Mouse (Mus musculus): ENCODE data around the gene 1110008P14Rik.
A peak's percentile ranks its signal among the peaks of the same experiment; 100 is the strongest.
"Not testable (repeated sequence)": the region's sequence is repeated elsewhere in the genome, so short reads cannot be mapped to it uniquely, and the experiment has no call there.

1110008P14Rik gene

GRCm38 (mm10) chr2:32363376-32364106, 18.2 kb downstream of the 1110008P14Rik start:
- DNase-seq (ENCODE audit: low spot score): peak; percentile 69

DNA sequence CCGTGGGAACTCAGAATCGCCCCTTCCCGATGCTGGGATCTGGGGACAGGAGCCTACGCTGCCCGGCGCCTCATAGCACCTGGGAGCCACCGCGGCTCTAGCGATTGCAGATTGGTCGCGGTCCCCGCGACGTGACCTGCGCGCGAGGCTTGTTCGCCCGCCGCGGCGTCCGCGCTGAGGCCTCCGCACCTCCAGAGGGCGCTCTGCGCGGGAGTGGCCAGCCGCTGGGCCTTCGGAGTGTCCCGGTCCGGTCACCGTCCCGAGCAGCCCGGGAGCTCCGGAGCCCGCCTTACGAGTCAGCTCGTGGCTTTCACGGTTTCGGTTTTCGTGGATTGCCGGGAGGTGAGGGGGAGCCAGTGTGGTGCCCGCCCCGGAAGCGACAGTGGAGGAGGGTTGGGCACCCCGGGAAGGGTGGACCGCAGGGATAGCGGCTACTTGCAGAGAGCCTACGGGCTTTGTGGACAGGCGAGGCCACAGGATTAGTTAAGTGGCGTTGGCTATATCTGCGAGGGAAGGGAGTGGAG, 18.9 kb downstream of the 1110008P14Rik start:
- peak; percentile 92 for DNase-seq (ENCODE audit: low spot score)

DNA sequence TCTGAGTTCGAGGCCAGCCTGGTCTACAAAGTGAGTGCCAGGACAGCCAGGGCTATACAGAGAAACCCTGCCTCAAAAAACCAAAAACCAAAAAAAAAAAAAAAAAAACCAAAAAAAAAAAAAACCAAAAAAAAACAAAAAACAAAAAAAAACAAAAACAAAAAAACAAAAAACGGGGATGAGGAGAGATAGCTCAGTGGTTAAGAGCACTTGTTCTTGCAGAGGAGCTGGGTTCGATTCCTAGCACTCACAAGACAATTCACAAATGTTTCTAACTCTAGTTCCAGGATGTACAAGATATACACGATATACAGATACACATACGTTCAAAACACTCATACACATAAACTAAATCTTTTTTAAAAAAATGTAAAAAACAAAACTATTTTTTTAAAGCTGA, 19.5 kb downstream of the 1110008P14Rik start:
- DNase-seq (ENCODE audit: low spot score): not testable (repeated sequence)

- DNase-seq (ENCODE audit: low spot score): peak; percentile 36
Measured at GRCm38 (mm10) chr2:32361437-32361836, 20.3 kb downstream of the 1110008P14Rik start.

DNA sequence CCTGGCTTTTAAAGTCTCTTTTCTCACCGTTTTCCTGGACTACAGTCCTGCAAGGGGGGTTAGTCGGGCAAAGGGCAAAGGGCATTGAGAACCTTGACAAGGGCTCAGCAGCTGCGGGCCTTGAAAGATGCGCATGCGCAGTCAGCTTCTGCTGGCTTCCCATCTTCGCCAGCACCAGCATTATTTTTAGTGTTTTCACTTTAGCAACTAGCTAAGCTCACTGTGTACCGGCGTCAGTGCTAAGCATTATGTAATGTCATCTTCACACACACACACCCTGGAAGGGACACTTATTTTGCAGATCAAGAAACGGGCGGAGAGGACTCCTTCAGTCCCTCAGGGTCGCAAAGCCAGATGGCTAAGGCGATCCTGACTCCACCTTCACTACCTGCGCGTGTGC, 21.0 kb downstream of the 1110008P14Rik start:
- peak; percentile 65 for DNase-seq (ENCODE audit: low spot score)

- no peak for DNase-seq (ENCODE audit: low spot score)
Measured at GRCm38 (mm10) chr2:32358381-32358780, 23.4 kb downstream of the 1110008P14Rik start.

DNA sequence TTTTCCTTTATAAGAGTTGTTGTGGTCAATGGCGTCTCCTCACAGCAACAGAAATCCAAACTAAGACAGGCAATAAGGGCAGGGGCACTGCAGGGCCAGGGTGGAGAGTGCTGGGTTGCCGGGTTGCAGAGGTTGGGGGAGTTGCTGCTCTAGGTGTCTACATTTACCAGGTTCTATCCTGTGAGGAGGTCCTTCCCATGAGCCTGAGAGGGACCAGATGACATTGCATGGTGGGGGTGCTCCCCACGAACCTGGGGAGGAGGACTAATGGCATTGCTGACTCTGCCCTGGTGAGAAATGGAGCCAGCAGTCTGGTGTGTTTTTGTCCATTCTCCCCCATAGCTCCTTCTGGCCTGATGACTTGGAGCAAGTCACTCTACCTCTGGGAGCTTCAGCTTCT, 24.0 kb downstream of the 1110008P14Rik start:
- no peak for DNase-seq (ENCODE audit: low spot score)

DNA sequence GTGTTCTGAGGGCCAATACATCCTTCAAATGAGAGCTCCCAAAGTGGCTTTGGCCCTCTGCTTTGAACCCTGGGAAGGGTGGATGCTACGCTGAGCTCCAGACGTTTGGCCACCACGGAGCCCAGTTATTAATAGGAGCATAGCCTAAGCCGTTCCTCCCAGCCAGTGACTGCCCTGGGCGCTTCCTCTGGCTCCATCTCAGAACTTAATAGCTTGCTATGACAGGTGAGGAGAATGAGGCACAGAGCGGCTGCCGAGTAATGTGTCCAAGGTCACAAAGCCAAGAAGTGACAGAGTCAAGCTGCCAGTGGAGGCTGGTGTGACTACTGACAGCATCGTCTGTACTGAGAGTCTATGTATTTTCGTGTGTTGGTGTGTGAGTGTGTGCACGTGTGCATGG, 25.5 kb downstream of the 1110008P14Rik start:
- no peak for DNase-seq (ENCODE audit: low spot score)

DNA sequence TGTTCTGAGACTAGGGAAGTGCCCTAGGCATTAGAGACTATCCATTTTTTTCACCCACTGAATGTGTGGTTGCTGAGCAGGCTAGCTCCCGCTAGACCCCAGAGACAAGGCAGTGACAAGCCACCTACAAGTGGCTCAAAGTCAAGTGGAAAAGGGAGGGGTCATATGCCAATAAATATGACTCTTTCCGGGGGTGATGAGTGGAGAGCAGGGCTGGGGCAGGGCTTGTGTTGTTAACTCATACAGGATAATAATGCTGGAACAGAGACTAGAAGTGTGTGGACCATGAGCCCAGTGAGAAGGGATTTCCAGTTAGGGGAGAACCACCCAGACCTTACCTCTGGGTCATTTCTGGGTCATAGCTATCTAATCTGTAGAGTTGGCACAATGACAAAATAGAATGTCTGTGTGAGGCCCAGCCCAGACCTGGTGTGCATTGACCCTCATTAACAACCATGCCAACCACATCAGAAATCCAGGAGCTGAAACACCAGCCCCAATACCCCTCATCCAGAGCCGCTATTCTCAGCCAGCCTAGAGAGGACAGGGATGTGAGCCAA, 27.3 kb downstream of the 1110008P14Rik start:
- no peak for DNase-seq (ENCODE audit: low spot score)

DNA sequence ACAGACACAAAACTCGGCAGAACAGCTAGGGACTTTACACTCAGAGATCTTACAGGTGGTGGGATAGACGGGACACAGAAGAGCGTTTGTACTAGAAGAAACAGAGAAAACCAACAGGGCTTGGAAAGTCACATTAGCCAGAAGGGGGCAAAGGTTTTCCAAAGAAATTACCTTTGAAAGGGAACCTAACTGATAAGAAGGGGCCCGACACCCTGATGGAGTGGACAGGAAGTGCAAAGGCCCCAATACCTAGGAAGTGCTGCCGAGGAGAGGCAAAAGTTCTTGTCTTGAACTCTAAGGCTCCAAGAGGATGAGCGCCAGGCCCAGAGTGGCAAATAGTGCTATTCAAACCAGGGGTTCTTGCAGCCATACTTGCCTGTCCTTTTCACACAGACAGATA, 27.9 kb downstream of the 1110008P14Rik start:
- no peak for DNase-seq (ENCODE audit: low spot score)

DNA sequence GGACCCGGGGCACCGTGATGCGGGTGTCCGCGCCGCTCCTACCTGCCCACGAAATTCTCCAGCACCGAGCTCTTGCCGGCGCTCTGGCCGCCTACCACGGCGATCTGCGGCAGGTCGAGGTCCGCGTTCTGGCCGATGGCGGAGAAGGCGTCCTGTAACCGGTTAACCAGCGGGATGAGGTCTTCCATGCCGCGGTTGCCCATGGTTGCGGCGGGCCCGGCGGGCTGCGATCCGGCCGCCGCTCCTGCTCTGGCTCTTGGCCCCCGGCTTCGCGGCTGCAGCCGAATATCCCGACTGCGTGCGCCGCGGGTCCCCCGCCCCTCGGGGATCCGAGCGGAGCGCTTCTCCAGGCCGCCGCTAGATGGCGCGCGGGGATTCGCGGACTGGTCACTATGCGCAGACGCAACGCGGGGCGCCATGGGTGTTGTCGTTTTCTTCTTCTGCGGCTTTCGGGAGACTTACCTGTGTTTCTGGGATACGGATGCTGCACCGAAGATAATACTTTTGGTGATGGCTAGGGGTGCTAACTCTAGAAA, 28.7 kb downstream of the 1110008P14Rik start, which contains the start of gene Dnm1:
Dnm1 (minus strand) TSS at position 332 of the 536 bp plus-strand sequence.
- DNase-seq (ENCODE audit: low spot score): peak; percentile 93

GRCm38 (mm10) chr2:32352151-32353006, 29.4 kb downstream of the 1110008P14Rik start, which contains the start of gene Ciz1:
Ciz1 (plus strand) TSS chr2:32352327.
- DNase-seq (ENCODE audit: low spot score): peak; percentile 79

DNA sequence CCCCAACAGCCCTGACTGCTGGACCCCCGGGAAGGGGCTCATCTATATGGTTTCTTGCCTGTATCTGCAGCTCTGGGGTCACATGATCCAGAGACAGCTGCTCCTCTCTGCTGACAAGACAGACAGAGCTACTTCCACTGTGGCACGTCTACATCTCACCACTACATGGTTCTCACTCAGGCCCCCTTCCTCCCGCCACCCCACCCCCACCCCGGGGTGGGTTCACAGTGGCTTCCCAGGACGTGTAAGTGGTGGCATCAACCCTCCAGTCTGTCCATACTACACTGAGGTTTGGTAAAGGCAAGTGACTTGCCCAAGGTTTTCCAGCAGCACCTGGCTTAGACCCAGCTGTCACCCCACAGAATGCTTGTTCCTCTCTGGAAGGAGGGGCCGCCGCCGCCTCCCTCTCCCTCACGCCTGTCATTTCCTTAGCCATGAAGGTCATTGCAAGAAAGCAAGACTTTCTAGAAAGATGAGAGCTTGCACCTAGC, 30.2 kb downstream of the 1110008P14Rik start:
- no peak for DNase-seq (ENCODE audit: low spot score)

GRCm38 (mm10) chr2:32350471-32351051, 31.2 kb downstream of the 1110008P14Rik start:
- DNase-seq (ENCODE audit: low spot score): peak; percentile 46

DNA sequence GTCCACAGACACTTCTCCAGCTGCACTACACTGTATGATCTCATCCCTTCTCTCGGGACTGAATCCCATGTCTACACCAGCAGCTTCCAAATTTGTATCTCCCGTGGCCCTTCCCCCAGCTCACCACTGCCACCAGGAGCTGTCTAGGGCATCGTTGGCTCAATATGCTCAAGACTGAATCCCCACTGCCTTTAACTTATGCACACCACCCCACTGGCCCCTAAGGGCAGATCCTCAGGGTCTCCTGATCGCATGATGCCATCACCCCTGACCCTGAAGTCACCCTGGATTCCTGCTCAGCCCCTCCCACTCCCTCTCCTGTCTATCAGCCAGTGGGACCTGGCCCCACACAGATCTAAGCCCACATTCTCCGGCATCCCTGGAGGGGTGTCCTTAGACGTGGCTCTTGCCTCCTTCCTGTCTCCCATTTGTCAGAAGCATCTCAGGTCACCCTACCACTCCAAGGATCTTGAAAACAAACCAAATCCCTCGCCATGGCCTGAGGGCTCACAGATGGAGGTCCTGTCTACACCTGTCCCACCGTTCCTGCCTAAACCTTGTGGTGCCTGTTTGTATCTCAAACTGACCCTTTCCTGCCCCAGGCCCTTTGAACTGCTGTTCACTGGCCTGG, 32.0 kb downstream of the 1110008P14Rik start:
- no peak for DNase-seq (ENCODE audit: low spot score)

- no peak for DNase-seq (ENCODE audit: low spot score)
Measured at GRCm38 (mm10) chr2:32348311-32348710, 33.4 kb downstream of the 1110008P14Rik start.

DNA sequence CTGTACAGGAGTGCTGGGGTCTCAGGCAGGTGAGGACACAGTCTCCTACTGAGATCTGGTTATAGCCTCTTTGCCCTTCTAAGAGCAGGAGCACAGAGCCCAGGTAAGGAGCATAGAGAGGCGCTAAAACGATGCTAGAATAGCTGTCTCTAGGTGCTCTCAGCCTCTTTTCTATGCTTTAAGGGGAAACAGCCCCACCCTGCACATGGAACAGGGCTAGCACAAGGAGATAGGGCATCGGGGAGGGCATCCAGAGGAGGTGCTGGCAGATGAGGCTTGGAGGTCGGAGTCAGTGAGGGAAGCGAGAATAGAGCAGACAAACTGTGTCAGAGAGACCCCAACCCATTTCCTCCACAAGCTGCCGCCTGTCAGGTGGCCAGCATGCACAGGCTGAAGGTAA, 34.7 kb downstream of the 1110008P14Rik start:
- DNase-seq (ENCODE audit: low spot score): no peak

GRCm38 (mm10) chr2:32344598-32345321, 37.0 kb downstream of the 1110008P14Rik start:
- DNase-seq (ENCODE audit: low spot score): no peak

- no peak for DNase-seq (ENCODE audit: low spot score)
Measured at GRCm38 (mm10) chr2:32344056-32344455, 37.7 kb downstream of the 1110008P14Rik start.

GRCm38 (mm10) chr2:32343351-32343671, 38.4 kb downstream of the 1110008P14Rik start:
- no peak for DNase-seq (ENCODE audit: low spot score)

Measured in MN1 (cell line).